Mouse (Mus musculus): ENCODE results near the gene Pdlim7. TPM values are rescaled to one million over a fixed set of nuclear protein-coding genes. Genes with fewer than 3 reads are reported as not detected.

The Pdlim7 gene
- total RNA-seq, 2 experiments from 2014 or later: 66.1 to 68.9 TPM

DNA sequence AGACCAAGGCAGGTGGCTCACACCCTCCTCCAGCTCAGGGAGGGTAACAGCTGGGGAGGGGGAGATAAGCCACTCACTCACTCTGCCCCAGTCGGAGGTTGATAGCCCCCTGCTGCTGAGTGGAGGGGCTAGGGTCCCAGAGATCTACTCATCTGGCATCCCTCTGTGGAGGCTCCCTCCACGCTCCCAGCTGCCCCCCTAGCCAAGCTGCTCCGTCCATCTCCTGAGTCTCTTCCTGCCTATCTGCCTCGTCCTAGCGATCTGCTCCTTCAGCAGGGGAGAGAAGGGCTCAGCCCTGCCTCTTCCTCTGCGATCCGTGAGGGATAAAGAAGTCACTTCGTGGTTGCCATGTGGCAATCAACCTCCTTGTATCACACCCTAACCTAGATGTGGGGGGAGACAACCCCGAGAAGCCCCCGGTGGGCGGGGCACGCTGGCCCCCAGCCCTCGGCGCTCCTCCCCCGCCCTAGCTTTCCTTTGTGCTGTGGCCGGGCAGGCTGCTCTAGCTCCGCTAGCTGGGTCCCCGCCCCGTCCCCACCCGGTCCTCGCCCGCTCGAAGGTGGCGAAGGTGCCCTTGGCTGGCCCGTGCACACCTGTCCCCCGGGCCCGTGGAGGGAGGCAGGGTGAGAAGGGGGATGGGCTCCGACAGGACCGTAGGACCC is 26.4 kb downstream of the Pdlim7 start:
- DNase-seq (ENCODE audit: low spot score in 2 of 2): peak in 1 of 2 experiments; percentile 66

DNA sequence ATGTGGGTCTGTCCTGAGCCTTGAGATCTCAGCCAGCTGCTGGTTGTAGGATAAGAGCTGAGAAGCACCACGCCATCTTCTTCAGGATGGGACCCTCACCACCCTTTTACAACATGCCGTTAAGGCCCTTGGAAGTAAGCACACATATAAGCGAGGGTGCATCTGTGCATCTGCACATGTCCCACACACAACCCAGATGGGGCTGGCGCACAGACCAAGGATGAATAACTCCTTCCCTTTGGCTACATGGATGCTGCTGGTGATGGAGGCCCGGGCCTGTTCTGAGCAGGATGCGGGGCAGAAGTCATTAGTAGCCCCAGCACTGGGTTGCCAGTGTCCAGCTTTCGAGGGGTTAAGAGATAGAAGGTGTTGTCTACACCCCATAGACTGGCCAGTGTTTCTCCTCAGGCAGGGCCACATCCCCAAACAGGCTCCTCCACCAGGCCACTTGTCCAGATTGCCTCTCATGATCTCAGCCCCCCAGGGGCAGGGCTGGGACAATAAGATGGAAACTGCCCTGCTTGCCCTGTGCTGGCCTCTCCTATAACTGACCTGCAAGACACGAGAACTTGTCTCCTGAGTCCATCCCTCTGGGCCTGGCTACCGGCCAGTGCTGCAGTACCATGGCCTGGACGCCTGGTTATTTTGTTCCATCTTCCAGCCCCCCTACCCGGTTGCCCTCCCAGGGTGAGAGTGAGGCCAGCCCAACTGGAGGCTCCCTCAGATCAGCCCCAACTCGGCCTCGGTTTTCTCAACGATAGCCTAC is 27.3 kb downstream of the Pdlim7 start:
- DNase-seq (ENCODE audit: low spot score in 2 of 2): peak in 1 of 2 experiments; percentile 59

DNA sequence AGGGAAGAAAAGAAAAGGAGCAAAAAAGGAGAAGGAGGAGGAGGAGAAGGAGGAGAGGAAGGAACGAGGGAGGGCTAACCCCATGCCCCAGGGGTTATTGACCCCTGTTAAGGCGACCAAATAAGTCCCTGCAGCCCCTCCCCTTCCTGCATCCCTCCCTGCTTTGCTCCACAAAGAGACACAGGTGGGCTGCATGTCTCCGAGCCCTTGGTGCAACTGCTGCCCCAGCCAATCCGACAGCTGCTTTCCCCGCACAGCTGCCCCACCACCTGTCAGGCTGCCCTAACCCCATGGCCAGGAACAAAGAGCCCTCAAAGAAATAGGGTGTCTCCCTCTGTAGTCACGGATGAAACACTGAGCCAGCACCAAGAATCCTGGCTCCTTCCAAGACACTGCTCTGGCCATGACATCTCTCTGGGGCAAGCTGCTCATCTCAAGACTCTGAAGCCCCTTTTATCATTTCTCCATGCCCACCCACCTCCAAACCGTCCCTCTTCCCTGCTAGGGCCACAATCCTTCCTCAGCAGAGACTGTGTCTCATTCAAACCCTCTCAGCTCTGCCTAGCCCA is 28.9 kb downstream of the Pdlim7 start:
- DNase-seq (ENCODE audit: low spot score in 2 of 2): no peak

DNA sequence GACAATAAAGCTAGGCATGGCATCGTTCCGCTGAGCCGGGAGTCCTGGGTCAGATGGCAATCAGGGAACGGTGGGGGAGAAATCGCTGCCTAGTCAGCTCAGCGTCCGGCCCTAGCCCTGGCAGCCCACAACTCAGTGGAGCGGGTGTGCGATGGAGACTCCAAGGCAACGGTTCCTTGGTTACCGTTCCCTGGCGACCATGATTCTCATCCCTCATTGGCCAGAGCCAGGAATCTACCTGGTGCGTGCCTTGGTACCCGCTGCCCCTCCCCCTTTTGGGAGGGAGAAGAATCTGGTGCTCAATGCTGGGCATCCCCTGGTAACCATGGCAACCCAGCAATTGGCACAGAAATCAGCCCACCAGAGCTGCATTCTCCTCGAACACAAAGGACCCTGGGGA is 29.9 kb downstream of the Pdlim7 start:
- DNase-seq (ENCODE audit: low spot score in 2 of 2): peak; percentile 89 to 91

DNA sequence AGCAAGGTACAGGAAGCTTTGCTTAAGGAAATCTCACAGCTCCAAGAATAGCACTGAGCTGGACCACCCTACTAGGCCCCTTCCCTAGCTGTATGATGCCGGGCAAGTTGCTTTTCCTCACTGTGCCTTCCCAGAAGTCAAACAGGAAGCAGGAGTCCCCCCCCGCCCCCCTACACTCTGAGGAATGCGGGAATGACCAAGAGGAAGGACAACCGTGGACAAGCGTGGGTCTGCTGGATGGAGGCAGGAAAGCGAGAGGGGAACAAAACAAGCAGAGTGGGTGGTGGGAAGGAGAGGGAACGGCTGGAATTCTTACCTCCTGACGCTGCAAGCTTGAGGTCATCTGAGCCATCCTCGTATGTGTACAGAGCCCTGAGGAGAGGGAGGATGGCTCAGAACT is 30.4 kb downstream of the Pdlim7 start:
- DNase-seq (ENCODE audit: low spot score in 2 of 2): no peak

- no peak for DNase-seq (ENCODE audit: low spot score in 2 of 2)
These were observed 30.9 kb downstream of the Pdlim7 start for GRCm38 (mm10) chr13:55482542-55482941.

GRCm38 (mm10) chr13:55479929-55480328 is 33.5 kb downstream of the Pdlim7 start:
- no peak for DNase-seq (ENCODE audit: low spot score in 2 of 2)

- no peak for DNase-seq (ENCODE audit: low spot score in 2 of 2)
These were observed 34.5 kb downstream of the Pdlim7 start for GRCm38 (mm10) chr13:55479008-55479407.

- DNase-seq (ENCODE audit: low spot score in 2 of 2): peak; percentile 70 to 73
These were observed 35.4 kb downstream of the Pdlim7 start for GRCm38 (mm10) chr13:55478036-55478435.

DNA sequence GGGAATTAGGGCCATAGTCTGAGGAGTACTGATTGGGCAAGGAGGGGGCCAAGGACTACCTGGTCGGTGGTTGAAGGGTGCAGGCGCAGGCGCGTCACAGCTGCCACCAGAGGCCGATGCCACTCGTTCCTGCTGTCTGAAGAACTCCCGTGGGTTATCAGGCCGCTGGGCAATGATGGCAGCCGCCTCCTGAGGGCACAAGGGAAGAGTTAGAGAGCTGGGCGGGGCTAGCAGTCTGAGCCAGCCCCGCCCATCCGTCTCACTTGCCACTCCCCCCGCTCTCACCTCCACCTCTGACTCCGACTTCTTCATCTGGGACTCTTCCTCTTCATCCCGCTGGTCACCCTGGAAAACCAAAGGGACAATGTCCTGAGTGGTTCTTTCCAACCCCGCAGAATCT is 36.0 kb downstream of the Pdlim7 start:
- DNase-seq (ENCODE audit: low spot score in 2 of 2): no peak

- DNase-seq (ENCODE audit: low spot score in 2 of 2): no peak
These were observed 37.2 kb downstream of the Pdlim7 start for GRCm38 (mm10) chr13:55476256-55476655.

- DNase-seq (ENCODE audit: low spot score in 2 of 2): no peak
These were observed 37.7 kb downstream of the Pdlim7 start for GRCm38 (mm10) chr13:55475750-55476149.

GRCm38 (mm10) chr13:55474621-55475069 is 38.8 kb downstream of the Pdlim7 start:
- DNase-seq (ENCODE audit: low spot score in 2 of 2): peak; percentile 66 to 79

GRCm38 (mm10) chr13:55473961-55474360 is 39.5 kb downstream of the Pdlim7 start:
- DNase-seq (ENCODE audit: low spot score in 2 of 2): peak in 1 of 2 experiments; percentile 38

DNA sequence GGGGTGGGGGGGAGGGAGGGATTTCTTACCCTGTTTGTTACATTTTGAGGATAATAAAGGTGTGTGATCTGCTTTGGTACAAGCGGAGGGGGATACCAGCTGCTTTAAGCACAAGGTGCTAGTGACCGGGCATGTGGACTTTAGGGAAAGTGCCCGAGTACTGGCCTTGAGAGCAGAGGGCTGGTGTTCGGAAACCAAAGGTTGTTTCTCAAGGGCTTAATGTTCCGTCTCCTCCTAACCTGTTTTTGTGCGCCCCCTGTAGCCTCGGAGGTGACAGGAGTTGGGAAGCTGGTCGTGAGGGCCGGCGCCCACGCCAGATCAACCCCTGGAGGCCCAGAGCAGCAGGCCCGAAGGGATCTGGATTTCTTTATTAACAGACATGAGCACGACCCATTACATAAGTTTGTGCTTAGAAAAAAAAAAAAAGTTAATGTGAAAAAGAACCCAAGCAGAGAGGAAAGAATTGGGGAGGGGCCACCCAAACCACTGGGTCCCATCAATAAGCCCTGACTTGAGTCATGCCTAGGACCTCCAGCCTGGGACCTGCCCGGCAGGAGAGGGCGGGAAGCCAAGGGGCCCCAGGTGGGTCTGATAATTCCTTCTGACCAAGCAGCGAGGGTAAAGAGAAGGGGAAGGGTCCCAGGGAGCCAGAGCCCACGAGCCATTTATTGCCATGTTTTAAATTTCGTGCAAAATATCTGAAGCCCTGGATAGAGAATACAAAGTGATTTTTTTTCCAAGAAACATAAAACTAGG is 40.2 kb downstream of the Pdlim7 start:
- peak in 1 of 2 experiments; percentile 35 for DNase-seq (ENCODE audit: low spot score in 2 of 2)

GRCm38 (mm10) chr13:55472132-55473022 is 41.1 kb downstream of the Pdlim7 start:
- peak; percentile 70 to 81 for DNase-seq (ENCODE audit: low spot score in 2 of 2)

DNA sequence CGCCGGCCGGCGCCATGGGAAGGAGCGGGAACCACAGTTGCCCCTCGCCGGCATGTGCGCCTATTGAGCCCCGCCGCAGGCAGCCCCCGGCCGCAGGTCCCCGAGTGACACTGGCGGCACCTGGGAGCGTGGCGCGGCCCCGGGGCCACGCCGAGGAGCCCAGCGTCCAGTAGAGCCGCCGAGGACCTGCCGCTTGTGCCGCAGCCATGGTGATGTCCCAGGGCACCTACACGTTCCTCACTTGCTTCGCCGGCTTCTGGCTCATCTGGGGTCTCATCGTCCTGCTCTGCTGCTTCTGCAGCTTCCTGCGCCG is 41.7 kb downstream of the Pdlim7 start:
- no peak for DNase-seq (ENCODE audit: low spot score in 2 of 2)

DNA sequence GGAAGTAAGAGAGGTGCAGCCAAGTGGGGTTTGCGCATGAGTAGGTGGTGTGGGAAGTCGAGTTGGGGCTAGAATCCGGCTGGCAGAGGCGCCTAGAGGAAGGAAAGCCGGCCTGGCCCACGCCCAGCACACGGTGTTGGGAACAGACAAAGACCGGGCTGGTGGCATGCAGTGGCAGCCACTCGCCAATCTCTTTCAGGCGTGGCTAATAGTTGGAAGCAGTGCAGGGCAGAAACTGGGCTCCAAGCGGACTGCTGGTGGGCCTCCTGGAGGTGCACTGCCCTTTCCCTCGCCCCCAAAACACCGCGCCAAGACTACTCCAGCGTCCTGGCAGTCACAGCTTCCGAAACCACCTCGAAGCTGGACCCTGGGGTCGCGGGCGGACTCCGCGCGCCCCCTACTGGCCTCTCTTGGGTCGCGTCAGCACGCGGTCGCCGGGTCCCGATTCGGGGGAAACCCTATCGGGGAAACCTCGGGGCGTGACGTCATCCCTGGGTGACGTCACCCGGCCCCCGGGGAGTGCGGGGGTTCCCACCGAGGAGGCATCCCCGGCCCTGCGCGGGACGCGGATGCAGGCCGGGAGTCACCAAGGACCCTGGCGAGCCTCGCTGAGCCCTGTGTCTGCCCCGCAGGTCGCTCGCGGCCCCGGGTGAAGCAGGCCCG is 42.2 kb downstream of the Pdlim7 start:
- DNase-seq (ENCODE audit: low spot score in 2 of 2): peak; percentile 90 to 95

- peak; percentile 69 to 80 for DNase-seq (ENCODE audit: low spot score in 2 of 2)
These were observed 43.1 kb downstream of the Pdlim7 start for GRCm38 (mm10) chr13:55470372-55470771.

Data from layer of hippocampus, postnatal 10 days (tissue).